Mouse (Mus musculus) cerebellum, postnatal 4 days (tissue): ENCODE data around the gene Gm7168.
"Not testable (repeated sequence)": the region's sequence is repeated elsewhere in the genome, so short reads cannot be mapped to it uniquely, and the experiment has no call there.

Experiments
- DNase-seq, 2 experiments: peaks; one replicate each; pipeline ENCODE4 v3.0.0; 2022; ENCODE audit warnings: low spot score in 2 of 2, mixed read lengths in 1 of 2

The Gm7168 gene

DNA sequence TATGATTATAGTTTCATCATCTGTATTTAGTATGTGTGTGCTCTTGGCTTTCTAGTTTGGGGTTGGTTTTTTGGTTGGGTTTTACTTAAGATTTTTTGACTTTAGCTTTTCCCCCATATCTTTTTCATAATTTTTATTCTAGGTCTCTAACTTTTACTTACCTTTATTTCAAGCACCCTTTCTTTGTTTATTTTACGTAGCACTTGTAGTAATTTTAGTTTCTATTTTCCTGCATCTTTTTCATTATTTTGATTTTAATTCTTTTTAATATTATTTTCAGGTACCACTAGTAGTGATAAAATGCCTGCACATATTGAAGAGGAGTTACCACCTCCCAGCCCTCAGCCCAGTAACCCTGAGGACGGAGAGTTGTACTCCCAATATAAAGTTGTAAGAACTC lies at the start of gene Gm7168:
Gm7168 (plus strand) TSS at position 301 of the 400 bp plus-strand sequence.
- DNase-seq = not testable (repeated sequence)

DNA sequence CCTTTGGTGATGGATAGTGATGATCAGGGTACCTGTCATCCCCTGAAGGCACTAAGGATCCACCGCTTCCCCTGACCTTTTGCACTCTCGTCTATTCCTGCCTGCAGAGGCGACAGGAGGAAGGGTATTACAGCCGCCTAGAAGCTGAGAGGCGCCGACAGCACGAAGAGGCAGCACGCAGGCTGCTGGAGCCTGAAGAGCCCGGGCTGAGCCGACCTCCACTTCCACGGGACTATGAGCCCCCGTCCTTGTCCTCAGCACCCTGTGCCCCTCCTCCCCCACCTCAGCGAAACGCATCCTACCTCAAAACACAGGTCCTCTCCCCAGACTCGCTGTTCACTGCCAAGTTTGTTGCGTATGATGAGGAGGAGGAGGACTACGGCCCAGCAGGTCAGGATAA lies 49.3 kb upstream of the Gm7168 start:
- DNase-seq = no peak

DNA sequence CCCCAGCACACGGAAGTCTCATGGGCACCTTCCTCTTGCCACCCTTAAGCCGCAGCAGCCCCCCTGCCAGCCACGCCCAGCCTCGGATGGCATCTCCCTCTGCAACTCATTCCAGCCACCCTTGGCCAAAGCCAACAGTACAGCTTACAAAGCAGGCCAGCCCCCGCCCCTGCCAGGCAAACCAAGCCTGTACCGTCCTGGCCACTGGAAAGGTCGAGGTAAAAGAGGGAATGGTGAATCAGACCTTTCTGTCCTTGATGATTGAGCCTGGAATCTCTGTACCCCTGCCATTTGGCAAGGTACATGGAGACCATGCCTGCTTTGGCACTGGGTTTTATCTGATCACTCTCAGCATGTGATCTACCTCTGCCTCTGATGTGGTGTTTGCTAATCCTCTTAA lies 48.9 kb upstream of the Gm7168 start:
- no peak for DNase-seq

DNA sequence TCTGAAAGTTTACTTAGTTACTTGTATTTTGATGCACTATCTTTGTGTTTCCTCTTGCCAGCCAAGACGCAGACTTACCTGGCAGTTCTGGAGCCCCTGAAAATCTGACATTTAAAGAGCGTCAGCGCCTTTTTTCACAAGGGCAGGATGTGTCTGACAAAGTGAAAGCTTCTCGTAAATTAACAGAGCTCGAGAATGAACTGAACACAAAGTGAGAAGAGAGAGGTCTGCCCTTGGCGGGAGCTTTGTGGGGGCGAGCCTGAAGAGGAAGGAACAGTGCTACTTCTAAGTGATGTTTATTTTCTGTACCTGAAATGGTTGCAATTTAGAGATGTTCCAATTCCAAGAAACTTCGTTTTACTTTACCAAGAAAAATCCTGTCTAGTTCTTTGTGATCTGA lies 44.4 kb upstream of the Gm7168 start:
- DNase-seq = no peak

DNA sequence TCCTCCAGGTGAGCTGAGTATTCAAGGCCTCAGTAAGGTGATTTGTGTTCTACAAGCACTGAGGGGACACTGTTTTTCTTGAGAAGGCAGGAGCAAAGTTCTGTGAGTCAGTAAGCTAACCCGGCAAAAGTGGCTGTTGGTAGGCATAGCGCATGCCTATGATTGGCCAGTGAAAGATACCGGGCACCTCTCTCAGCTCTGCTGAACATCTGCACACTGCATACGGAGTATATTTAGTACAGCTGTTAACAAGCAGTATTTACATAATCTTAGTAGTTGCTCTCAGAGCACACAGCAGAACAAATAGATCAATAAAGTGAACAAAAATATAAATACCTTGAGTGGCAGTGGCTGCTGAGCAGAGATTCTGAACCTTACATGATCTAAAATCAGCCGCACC lies 41.1 kb upstream of the Gm7168 start:
- no peak for DNase-seq

DNA sequence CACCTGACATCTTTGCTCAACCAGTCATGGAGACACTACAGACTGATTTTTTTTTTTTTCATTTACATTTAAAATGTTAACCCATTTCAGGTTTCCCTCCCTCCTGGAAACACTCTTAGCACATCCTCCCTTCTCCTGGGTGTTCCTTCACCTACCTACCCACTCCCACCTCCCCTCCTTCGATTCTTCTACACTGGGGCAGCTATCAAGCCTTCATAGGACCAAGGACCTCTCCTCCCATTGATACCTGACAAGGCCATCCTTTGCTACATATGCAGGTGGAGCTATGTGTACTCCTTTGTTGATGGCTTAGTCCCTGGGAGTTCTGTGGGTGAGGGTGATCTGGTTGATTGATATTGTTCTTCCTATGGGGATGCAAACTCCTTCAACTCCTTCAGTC lies 40.5 kb upstream of the Gm7168 start:
- DNase-seq = no peak

DNA sequence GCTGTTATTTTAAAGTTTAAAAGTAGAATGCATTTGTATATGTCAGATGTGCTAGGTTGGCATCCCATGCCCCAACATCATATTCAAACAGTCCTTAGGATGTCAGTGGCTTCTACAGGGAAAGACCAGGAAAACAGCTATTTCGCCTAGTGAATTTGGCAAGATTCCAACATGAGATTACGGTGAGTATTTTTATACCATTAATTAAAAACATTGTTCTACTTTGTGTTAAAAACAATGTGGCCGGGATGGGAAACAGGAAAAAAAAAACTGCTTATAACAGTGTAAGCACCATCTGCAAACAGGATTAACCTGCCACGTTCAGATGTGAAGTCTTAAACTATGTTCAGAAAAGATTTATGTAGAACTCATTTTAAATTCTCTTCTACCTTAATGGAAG lies 34.2 kb upstream of the Gm7168 start:
- DNase-seq = no peak

DNA sequence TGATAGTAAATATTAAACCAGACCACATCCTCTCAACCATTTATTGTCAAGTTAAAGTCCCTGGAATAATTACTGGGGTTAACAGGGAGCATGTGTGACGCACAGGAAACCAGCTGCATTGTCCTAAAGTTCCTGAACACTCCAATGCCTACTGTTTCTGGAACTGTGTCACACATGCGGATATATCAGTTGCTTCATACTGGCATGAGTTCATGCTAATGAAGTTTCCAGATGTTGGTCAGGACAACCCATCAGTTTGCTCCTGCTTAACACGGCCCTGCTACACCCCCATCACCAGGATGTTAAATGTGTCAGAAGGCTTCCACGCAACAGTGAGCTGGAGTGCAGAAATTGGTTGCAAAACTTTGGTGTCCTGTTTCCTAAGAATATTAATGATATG lies 33.6 kb upstream of the Gm7168 start:
- DNase-seq = no peak

DNA sequence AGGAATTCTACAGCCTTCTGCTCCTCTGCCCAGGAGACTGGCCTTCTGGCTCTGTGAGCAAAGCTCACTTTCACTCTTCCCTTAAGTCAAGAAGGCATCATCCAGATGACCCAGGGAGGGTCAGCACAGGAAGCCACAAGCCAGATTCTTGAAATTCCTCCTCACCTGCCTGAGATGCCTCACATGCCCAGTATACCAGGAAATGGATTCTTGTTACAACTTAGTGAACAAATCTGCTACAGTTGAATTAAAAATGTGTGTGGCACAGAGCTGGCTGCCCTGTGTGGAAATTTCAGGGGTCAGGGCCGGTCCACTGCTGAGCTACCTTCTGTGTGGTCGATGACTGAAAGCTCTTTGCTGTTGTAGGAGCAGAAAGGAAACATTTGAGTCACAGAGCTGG lies 27.4 kb upstream of the Gm7168 start:
- DNase-seq = no peak

DNA sequence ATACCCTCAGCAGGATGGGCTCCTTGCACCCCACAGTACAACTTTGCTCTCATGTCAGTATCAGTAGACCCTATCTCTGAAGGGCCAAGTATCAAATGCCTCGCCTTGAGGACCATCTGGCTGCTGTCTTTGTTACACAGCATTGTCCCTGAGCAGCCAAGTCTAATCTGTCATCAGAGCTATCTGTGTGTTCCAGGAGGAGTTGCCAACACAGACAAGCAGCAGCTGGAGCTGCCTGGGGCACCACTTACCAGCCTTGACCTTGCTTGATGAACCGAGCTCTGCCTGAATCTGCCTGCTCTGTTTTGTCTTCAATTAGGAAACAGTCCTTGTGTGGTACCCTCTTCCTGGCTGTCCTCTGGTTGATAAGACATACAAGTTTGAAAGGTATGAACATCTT lies 24.8 kb upstream of the Gm7168 start:
- DNase-seq = peak in 1 of 2 experiments; percentile 15

DNA sequence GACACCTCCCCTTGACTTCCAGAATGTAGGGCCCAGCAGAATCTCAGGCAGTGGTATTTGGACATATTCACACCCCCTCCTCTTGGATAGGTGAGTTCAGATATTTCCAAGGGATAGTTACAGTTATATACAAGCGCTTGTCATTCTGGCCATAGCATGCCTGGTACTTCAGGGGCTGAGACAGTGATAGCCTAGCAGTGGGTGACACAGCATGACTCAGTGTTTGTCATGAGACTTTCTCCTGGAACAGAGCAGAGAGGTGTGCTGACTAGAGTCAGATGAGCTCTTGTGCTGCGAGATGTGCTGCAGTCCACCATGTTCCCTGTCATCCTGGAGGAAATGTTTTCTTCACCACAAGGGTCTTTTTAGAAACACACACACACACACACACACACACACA lies 23.6 kb upstream of the Gm7168 start:
- no peak for DNase-seq

DNA sequence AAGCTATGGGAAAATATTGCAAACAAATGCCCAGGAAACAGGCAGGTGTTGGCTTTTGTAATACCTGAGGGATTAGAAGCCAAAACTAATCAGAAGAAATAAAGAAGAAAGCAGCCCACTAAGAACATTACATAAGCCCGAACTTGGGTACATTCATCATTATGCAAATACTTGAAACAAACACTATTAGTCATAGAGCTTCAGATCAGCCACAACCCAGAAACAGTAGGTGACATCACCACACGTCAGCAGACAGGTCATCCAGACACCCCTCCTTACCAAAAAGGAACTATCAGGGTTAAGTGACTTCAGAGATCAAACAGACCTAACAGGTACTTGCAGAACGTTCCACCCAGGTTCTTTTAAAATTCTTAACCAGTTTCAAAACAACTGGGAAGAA lies 22.2 kb upstream of the Gm7168 start:
- no peak for DNase-seq

DNA sequence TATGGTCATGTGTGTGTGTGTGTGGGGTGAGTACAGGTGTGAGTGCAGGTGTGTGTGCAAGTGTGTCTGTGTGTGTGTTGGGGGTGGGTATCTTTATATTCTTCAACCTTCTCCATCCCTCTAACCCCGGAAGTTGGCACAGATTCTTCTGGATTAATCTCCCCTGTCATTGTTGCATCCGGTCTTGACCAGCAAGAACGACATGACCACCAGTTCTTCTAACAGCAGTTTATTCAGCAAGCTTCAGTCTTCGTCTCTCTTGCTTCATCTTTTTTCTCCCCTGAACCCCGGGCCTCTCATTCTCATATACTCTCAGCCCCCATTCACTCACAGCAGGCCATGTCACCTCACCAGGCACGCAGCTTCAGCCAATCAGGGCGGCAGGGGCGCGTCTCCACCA lies 17.8 kb upstream of the Gm7168 start:
- no peak for DNase-seq

DNA sequence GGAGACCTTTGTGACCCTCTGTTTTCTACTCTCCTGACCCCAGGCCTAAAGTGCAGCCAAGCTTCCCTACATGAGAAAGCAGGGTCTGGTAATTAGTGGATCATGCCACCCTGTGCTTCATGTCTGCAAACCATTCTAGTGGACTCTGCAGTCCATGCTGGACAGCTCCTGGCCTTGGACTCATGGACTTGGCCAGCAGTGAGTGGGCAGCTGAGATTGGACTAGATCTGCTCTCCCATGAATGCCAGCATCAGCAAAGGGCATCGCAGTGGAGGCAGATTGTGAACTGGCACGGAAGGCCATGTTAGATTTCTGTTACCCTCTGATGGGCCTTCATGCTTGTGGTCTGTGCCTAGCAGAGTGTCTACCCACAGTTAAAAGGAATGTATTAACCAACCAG lies 12.8 kb upstream of the Gm7168 start:
- not testable (repeated sequence) for DNase-seq

DNA sequence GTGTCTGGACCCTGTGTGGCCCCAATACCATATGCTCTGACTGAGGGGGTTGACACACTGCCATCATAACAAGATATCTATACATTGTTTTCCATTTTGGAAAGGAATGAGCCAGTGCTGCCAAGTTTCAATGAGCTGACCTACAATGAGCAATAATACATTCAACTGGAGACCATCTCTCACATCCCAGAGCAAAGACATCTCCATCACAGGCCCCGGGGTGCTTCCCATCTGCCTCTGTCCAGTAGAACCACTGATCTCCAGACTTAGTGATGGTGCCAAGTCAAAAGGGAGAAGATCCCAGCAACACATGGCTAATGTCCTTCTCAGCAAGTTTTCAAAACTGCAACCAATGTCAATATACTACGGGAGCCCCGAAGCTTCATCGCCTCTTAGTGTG lies 10.4 kb upstream of the Gm7168 start:
- no peak for DNase-seq

DNA sequence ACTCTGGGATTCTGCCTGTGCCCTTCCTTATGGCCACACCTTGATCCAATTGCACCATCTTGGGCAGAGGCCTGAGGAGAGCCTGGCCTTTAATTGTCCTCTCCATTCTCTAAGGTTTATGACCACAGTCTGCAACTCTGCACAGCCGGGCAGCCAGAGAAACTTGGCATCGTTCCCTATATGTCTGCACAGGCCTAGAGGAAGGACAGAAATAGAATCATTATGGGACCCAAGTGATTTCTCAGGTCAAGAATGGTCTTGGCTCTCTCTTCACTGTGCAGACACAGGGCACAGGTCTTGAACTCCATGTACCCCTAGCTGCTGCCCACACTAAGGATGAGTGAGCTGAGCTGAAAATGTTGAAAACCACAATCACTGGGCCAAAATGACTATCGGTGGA lies 9.5 kb upstream of the Gm7168 start:
- DNase-seq = no peak

DNA sequence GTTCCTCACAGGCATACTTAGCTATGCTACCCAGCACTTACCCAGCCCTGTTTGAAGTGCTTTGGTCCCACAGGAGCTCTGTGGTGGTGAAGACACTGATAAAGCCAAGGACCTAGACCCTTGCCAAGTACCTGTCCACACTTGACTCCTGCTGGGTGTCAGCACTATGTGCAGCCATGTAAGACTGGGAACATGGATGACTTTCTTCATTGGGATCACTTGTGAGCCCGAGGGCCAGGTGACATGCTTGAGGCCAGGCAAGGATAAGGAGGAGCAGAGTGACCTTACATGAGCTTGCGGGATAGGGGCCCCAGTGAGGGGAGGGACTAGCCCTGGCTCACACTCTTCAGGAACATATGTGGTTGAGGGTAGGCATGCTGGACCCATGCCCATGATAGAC lies 8.9 kb upstream of the Gm7168 start:
- not testable (repeated sequence) for DNase-seq

DNA sequence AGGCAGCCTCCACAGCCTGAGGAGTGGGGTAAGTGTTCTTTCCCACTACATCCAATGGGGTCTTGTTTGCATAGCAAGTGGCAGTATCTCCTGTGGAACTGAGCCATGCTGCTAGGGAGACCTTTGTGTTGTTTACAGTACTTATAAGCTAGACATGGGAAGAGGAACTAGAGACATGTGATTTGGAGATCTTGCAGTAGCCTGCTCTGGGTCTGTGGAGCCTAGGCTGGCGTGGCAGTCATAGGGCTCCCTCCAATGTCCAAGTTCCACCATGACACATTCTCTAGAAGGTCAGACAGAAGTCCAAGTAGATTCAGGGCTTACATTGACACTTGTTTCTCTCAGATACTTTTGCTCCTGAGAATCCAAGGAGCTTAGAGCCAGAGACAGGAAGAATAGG lies 7.7 kb upstream of the Gm7168 start:
- no peak for DNase-seq

DNA sequence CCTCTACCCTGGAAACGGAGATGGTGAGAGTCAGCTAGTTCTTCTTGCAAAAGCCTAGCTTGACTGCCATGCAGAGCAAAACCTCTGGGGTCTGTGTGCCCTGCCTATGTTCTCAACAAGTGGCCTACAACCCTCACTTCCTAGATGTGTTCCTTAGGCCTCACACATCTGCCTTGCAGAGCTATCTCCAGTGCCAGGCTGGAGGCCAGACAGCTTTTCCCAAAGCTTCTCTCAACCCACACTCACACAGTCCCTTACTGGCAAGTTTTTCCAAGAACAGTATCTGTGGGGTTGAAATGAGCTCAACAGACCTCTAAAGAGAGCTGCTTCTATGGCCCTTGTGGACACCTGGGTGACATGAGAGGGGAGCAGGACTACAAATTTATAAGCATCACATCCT lies 3.4 kb downstream of the Gm7168 start:
- not testable (repeated sequence) for DNase-seq

DNA sequence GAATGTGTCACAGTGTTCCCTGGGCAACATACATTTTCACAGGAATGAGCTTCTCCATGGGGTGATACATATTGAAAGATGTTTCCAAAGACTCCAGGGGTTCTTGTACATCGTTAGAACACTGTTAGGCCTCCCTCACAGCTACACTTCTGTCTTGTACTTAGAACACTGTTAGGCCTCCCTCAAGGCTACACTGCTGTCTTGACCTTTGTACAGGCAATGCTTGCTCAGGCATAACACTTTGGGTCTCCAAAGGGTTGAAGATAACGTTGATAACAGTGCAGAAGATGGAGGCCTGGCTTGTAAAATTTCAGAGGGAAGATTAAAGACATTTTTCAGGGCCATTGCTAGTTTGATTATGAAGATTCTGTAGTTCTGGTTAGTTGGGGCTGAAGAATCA lies 10.0 kb downstream of the Gm7168 start:
- not testable (repeated sequence) for DNase-seq

DNA sequence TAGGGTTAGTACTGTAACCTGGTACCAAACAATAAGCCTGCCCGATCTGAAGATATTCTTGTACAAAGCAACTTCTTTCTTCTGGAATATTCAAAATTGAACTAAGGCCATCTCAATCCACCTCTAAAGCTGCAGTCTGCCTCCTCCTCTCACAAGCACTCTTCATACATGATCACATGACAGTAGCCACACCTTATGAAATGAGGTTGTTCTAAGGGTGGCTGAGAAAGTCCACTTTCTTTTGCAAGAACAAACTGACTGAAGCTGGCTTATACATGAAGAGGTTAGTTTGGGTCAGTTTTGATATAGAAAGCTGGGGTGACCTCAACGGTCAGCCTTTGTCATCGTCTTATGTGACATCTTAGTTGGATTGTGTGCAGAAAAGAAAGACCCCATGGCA lies 14.1 kb downstream of the Gm7168 start:
- not testable (repeated sequence) for DNase-seq

DNA sequence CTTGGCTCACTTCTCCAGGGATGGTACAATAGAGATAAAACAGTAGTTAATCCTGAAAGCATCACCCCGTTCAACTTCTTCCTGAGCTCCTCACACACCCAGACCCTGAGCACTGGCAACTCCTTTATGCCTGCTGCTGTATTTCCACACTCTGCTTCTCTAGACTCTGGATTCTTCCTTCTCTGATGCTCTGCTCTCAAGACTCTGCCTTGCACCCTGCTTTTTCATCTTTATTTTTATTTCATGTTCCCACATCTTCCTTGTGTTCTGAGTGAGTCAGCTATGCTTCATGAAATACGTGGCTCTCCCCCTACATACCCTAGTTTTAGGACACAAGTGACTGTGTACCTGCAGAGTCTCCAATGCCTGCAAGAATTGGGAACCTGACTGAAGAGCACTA lies 16.9 kb downstream of the Gm7168 start:
- not testable (repeated sequence) for DNase-seq

DNA sequence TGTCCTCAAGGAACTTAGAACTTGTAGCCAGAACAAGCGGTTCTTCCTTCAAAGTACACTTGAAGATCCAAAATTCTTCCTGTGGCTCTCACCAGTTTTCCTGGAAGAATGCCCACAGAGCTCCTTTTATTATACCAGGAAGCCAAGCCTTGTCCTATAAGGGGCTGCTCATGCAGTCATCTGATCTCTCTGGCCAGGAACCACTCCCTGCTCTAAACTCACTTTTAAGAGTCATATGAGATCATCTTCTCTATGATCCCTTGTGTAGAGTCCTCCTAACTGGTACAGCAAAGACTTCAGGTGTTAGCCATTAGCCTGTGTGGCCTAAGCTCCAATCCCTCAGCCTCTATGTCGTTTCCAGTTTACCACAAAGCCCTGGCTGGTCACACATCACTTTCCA lies 21.7 kb downstream of the Gm7168 start:
- DNase-seq = not testable (repeated sequence)

DNA sequence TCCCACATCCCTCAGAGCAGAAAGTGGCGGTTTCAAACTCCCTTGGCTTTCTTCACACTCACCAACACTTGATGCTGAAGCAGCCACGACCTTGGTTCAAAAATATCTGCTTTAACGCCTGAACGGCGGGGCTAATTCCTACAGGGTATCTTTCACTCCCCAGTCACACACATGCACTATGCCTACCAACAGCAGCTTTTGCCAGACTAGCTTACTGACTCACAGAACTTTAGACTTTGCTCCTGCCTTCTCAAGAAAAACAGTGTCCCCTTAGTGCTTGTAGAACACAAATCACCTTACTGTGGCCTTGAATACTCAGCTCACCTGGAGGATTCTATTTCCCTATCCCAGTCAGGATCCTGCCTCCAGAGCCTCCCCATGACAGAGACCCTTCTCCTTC lies 22.6 kb downstream of the Gm7168 start:
- not testable (repeated sequence) for DNase-seq

DNA sequence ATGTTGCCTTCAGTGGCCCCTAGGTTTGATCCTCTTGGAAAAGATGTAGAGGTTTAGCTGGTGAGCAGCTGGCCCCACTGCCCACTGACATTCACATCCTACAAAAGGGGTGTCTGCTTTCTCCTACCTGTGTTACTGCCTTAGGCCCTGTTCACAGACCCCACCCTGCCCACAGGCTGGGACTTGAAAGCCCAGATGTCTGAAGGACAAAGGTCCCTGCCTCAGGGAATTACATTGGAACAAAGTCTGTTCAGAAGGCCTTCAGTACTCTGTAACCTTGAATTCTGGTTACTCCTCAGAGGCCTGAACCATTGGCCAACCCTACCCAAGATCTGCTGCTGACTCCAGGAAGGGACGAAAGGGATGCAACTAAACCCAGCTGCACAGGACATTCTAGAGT lies 39.5 kb downstream of the Gm7168 start:
- no peak for DNase-seq
